Mouse (Mus musculus) heart, embryonic 16.5 days (tissue): ENCODE measurements around the gene Rad52. TPM values are rescaled to one million over a fixed set of nuclear protein-coding genes. Genes with fewer than 3 reads are reported as not detected.

ENCODE experiments used
- ATAC-seq: fragments of 200-750 bp; cut with Nextera tagmentation; replicated peaks from 2 replicates; pipeline ENCODE4 v1.8.0; 2017; ENCODE audit warnings: moderate number of reproducible peaks; ENCODE audit not compliant: insufficient read depth, low FRiP score; ENCODE audit errors: extremely low read depth
- H3K27ac ChIP-seq: fragments of 300-500 bp; sonication (generic); 2 replicates; pipeline ENCODE4 v1.5.1; 2014; ENCODE audit warnings: mild to moderate bottlenecking, low read length, control low read depth, moderate library complexity
- H3K27me3 ChIP-seq: fragments of 300-500 bp; sonication (generic); 2 replicates; pipeline ENCODE4 v1.6.1; 2014; ENCODE audit warnings: low read length, mixed read lengths; ENCODE audit not compliant: control insufficient read depth, insufficient read depth
- H3K36me3 ChIP-seq: fragments of 300-500 bp; sonication (generic); 2 replicates; pipeline ENCODE4 v1.6.1; 2014; ENCODE audit not compliant: control insufficient read depth, insufficient read depth
- H3K4me1 ChIP-seq: fragments of 300-500 bp; sonication (generic); 2 replicates; pipeline ENCODE4 v1.6.1; 2014; ENCODE audit warnings: low read length, mixed read lengths; ENCODE audit not compliant: control insufficient read depth, insufficient read depth
- H3K4me2 ChIP-seq: fragments of 300-500 bp; sonication (generic); 2 replicates; pipeline ENCODE4 v1.6.1; 2014; ENCODE audit warnings: low read depth, mild to moderate bottlenecking, control low read depth, low read length
- H3K4me3 ChIP-seq: fragments of 300-500 bp; sonication (generic); 2 replicates; pipeline ENCODE4 v1.5.1; 2014; ENCODE audit warnings: mild to moderate bottlenecking, control low read depth, low read length
- H3K9ac ChIP-seq: fragments of 300-500 bp; sonication (generic); 2 replicates; pipeline ENCODE4 v1.6.1; 2014; ENCODE audit warnings: low read length, control low read depth
- H3K9me3 ChIP-seq: fragments of 300-500 bp; sonication (generic); replicated peaks from 2 replicates; pipeline ENCODE4 v1.6.1; 2016; ENCODE audit warnings: low read length; ENCODE audit not compliant: control insufficient read depth
- WGBS: fragments of 180-500 bp; shearing (Covaris S2); extraction: QIAGEN DNeasy Blood & Tissue Kit; methylation state at CpG from one replicate; pipeline ENCODE4 v1.1.7; 2014; 5-methylcytosine and 5-hydroxymethylcytosine counted together
- polyA plus RNA-seq: library from polyadenylated mRNA; unstranded; fragments of >200 nt; fragmentation: Nextera tagmentation; extraction: Ambion mirVana; gene quantifications from 2 replicates; pipeline ENCODE4 v1.2.1, GENCODE M21; 2015

Gene Rad52
- polyA plus RNA-seq, 1 experiment from 2014 or later = 16.0 TPM

GRCm38 (mm10) chr6:119903081-119903789, 737 bp downstream of the Rad52 start:
- Histone ChIP-seq H3K27me3 (no peaks in the 10 kb centered on the region), H3K36me3 (no peaks in the 10 kb centered on the region), H3K9ac (peak overlapping the region; percentile 86), H3K9me3 (no peaks in the 10 kb centered on the region), H3K27ac (peak overlapping the region; percentile 95), H3K4me2 (peak overlapping the region; percentile 91), H3K4me1 (peaks cover 4% of the 10 kb centered on the region), H3K4me3 (peak overlapping the region; percentile 76)
- ATAC-seq = no peak
- WGBS = 18% methylated on average over 15 of the region's 15 CpGs

GRCm38 (mm10) chr6:119905461-119905860, 3.0 kb downstream of the Rad52 start:
- no peak overlapping the region for H3K27ac ChIP-seq
- 92% methylated on average over 5 of the region's 5 CpGs for WGBS
- no peak overlapping the region for H3K9ac ChIP-seq
- no peaks in the 10 kb centered on the region for H3K27me3 ChIP-seq
- H3K36me3 ChIP-seq = no peaks in the 10 kb centered on the region
- ATAC-seq = no peak
- H3K9me3 ChIP-seq = no peaks in the 10 kb centered on the region
- no peak overlapping the region for H3K4me2 ChIP-seq
- peaks cover 4% of the 10 kb centered on the region for H3K4me1 ChIP-seq
- no peak overlapping the region for H3K4me3 ChIP-seq

GRCm38 (mm10) chr6:119912046-119912445, 9.5 kb downstream of the Rad52 start:
- no peaks in the 10 kb centered on the region for H3K9me3 ChIP-seq
- ATAC-seq = no peak
- H3K27ac ChIP-seq = no peak overlapping the region
- H3K27me3 ChIP-seq = no peaks in the 10 kb centered on the region
- H3K9ac ChIP-seq = no peak overlapping the region
- no peaks in the 10 kb centered on the region; the same call in 1 of the 2 replicates for H3K4me1 ChIP-seq
- peaks cover 34% of the 10 kb centered on the region for H3K36me3 ChIP-seq
- no peak overlapping the region for H3K4me2 ChIP-seq
- H3K4me3 ChIP-seq = no peak overlapping the region
- WGBS = 62% methylated on average over 5 of the region's 5 CpGs

- H3K4me3 ChIP-seq = no peak overlapping the region
- ATAC-seq = no peak
- H3K4me1 ChIP-seq = no peaks in the 10 kb centered on the region
- no peaks in the 10 kb centered on the region for H3K9me3 ChIP-seq
- H3K27me3 ChIP-seq = no peaks in the 10 kb centered on the region
- WGBS = 89% methylated on average over 5 of the region's 5 CpGs
- no peak overlapping the region for H3K9ac ChIP-seq
- H3K27ac ChIP-seq = no peak overlapping the region
- H3K4me2 ChIP-seq = no peak overlapping the region
- H3K36me3 ChIP-seq = peaks cover 50% of the 10 kb centered on the region
These were observed 13.2 kb downstream of the Rad52 start for GRCm38 (mm10) chr6:119915710-119916109.

GRCm38 (mm10) chr6:119918561-119919181, 16.2 kb downstream of the Rad52 start:
- 0 out of 2 replicates have a peak, but pooled peaks have one; percentile 23 for ATAC-seq
- no peak overlapping the region for H3K4me3 ChIP-seq
- no peaks in the 10 kb centered on the region for H3K4me1 ChIP-seq
- no peaks in the 10 kb centered on the region for H3K9me3 ChIP-seq
- WGBS = 75% methylated on average over 16 of the region's 16 CpGs
- H3K4me2 ChIP-seq = no peak overlapping the region
- H3K9ac ChIP-seq = no peak overlapping the region
- no peaks in the 10 kb centered on the region for H3K27me3 ChIP-seq
- H3K36me3 ChIP-seq = peaks cover 32% of the 10 kb centered on the region
- no peak overlapping the region for H3K27ac ChIP-seq

- H3K9me3 ChIP-seq = no peaks in the 10 kb centered on the region
- no peak overlapping the region for H3K4me3 ChIP-seq
- H3K4me2 ChIP-seq = no peak overlapping the region
- H3K4me1 ChIP-seq = no peaks in the 10 kb centered on the region
- peaks cover 43% of the 10 kb centered on the region for H3K36me3 ChIP-seq
- H3K9ac ChIP-seq = no peak overlapping the region
- H3K27ac ChIP-seq = no peak overlapping the region
- no peaks in the 10 kb centered on the region for H3K27me3 ChIP-seq
- WGBS = 82% methylated on average over 3 of the region's 3 CpGs
- ATAC-seq = no peak
These were observed 19.6 kb downstream of the Rad52 start for GRCm38 (mm10) chr6:119922136-119922535.

- H3K4me3 ChIP-seq = no peak overlapping the region
- no peaks in the 10 kb centered on the region for H3K27me3 ChIP-seq
- no peak for ATAC-seq
- no peak overlapping the region for H3K9ac ChIP-seq
- H3K27ac ChIP-seq = no peak overlapping the region
- no peaks in the 10 kb centered on the region for H3K9me3 ChIP-seq
- H3K4me1 ChIP-seq = no peaks in the 10 kb centered on the region
- H3K36me3 ChIP-seq = peaks cover 44% of the 10 kb centered on the region
- WGBS = 92% methylated on average over 4 of the region's 4 CpGs
- no peak overlapping the region for H3K4me2 ChIP-seq
These were observed 20.0 kb downstream of the Rad52 start for GRCm38 (mm10) chr6:119922544-119922943.

GRCm38 (mm10) chr6:119924235-119925005, 21.9 kb downstream of the Rad52 start:
- H3K4me1 ChIP-seq = no peaks in the 10 kb centered on the region
- 0 out of 2 replicates have a peak, but pooled peaks have one; percentile 50 for ATAC-seq
- H3K27ac ChIP-seq = no peak overlapping the region; the same call in 1 of the 2 replicates
- H3K27me3 ChIP-seq = no peaks in the 10 kb centered on the region
- H3K4me3 ChIP-seq = no peak overlapping the region
- no peak overlapping the region for H3K4me2 ChIP-seq
- H3K9ac ChIP-seq = no peak overlapping the region
- H3K36me3 ChIP-seq = peaks cover 53% of the 10 kb centered on the region
- 39% methylated on average over 4 of the region's 4 CpGs for WGBS
- H3K9me3 ChIP-seq = no peaks in the 10 kb centered on the region
